27 mouse cellular contexts compared by ENCODE assay signal in the genomic region with DNA sequence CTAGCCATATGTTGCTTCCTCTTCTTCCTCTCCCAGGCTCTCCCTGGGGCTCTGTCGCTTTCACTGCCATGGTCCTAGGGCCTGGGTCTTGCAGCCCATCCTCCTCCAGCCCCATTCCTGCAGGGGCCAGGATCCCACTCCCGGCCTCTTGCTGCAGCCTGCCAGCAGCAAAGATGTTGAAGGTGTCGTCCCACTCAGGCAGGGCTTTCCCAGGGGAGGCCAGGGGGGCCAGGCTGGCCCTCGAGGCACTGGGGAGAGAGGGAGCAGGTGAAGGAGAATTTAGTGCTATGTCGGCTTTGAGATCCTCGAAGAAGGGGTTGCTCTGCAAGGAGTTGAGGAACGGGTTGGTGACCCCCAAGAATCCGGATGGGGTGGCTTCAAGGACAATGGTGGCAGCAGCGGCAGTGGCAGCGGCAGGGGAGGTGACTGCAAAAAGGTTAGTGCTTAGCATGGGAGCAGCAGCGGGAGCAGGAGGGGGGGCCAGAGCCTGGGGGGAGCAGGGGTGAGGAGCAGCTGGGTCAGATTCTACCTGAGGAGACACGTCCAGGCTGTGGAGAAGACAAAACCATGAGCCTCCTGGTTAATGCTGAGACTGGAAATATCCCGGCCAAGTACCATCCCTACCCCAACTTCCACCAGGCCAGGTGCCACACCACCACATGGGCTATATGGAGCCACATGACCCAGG.
"Had no signal": no experiment of that assay in that cellular context is flagged by ENCODE, and none has a peak within 500 bp of the region (broad histone marks: within the 10 kb centered on the region; RNA-seq: fewer than 3 reads in every experiment).

No protein-coding gene starts in this region.

- H3K4me3 ChIP-seq: left cerebral cortex, adult 2 months; limb, embryonic 10.5 days; limb, embryonic 12.5 days; limb, embryonic 13.5 days; limb, embryonic 15.5 days; liver, embryonic 12.5 days; liver, embryonic 13.5 days; liver, embryonic 15.5 days; lung, embryonic 15.5 days; megakaryocyte, embryonic 14.5 days; midbrain, embryonic 10.5 days; midbrain, embryonic 12.5 days; midbrain, embryonic 13.5 days; midbrain, embryonic 15.5 days; myocyte had no signal

- DNase-seq: liver; liver, embryonic 13.5 days; liver, postnatal 0 days; lung, adult 18-20 months; lung, adult 2 months; lung, embryonic 14.5 days; lung, postnatal 10 days; lung, postnatal 14 days; lung, postnatal 36 days; lung, postnatal 4 days; midbrain, embryonic 14.5 days had no signal

- H3K36me3 ChIP-seq: limb, embryonic 10.5 days; liver, embryonic 12.5 days; liver, embryonic 13.5 days; liver, embryonic 15.5 days; lung, embryonic 15.5 days; midbrain, embryonic 10.5 days had no signal

- H3K27me3 ChIP-seq: limb, embryonic 15.5 days; lung, embryonic 15.5 days; midbrain, embryonic 13.5 days; midbrain, embryonic 15.5 days had no signal

- H3K9me3 ChIP-seq: limb, embryonic 10.5 days; limb, embryonic 12.5 days; limb, embryonic 13.5 days; limb, embryonic 15.5 days; liver, embryonic 12.5 days; liver, embryonic 13.5 days; liver, embryonic 15.5 days; lung, embryonic 15.5 days; megakaryocyte, embryonic 14.5 days; midbrain, embryonic 10.5 days; midbrain, embryonic 12.5 days; midbrain, embryonic 13.5 days; midbrain, embryonic 15.5 days had no signal

- H3K27ac ChIP-seq: left cerebral cortex, adult 2 months; limb, embryonic 10.5 days; limb, embryonic 12.5 days; limb, embryonic 13.5 days; limb, embryonic 15.5 days; liver, embryonic 12.5 days; liver, embryonic 13.5 days; liver, embryonic 14.5 days; liver, embryonic 15.5 days; lung, embryonic 15.5 days; macrophage; midbrain, embryonic 10.5 days; midbrain, embryonic 12.5 days; midbrain, embryonic 13.5 days; midbrain, embryonic 15.5 days had no signal

- H3K4me1 ChIP-seq: limb, embryonic 12.5 days; limb, embryonic 13.5 days; liver, embryonic 12.5 days; liver, embryonic 13.5 days; liver, embryonic 15.5 days; lung, embryonic 15.5 days; midbrain, embryonic 10.5 days; midbrain, embryonic 12.5 days; midbrain, embryonic 13.5 days; midbrain, embryonic 15.5 days had no signal
